Mouse (Mus musculus): ENCODE data around the gene Rnf152. TPM values are rescaled to one million over a fixed set of nuclear protein-coding genes. Genes with fewer than 3 reads are reported as not detected.

Rnf152 gene
- total RNA-seq, 2 experiments from 2014 or later: 2.0 to 2.5 TPM

- no peak for DNase-seq (ENCODE audit: low spot score in 2 of 2)
Measured at GRCm38 (mm10) chr1:105314010-105314800, 42.3 kb downstream of the Rnf152 start.

DNA sequence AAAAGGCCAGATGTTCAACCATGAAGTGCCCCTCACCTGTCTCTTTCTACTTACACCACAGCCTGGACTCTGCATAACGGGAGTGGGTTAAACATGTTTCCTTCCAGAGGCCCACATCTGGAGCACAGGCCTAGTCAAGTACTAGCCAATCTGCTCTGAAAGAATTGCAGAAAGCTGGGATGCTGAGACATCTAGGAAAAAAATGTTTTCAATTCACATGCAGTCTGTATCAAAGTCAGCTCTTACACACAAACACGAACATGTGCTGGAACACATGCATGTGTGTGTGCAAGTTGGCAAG lies 44.0 kb downstream of the Rnf152 start:
- no peak for DNase-seq (ENCODE audit: low spot score in 2 of 2)

GRCm38 (mm10) chr1:105311899-105312600 lies 44.5 kb downstream of the Rnf152 start:
- no peak for DNase-seq (ENCODE audit: low spot score in 2 of 2)

DNA sequence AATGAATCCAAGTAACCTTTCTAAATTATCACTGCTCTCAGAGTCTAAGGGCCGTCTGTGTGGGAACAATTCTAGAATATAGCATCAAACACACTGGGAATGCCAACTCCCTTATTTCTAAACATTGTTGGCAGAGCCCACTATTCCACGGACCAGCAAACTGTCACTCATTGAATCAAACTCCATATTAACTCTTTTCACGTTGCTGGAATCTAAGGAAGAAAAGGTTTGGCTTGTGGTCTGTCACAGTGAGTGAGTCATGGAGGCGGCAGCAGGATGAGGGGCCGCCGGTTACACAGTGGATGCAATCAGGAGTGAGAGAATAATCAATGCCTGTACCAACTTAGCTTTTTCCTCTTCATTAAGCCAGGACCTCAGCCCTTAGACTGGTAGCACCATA lies 54.3 kb downstream of the Rnf152 start:
- no peak for DNase-seq (ENCODE audit: low spot score in 2 of 2)

- DNase-seq (ENCODE audit: low spot score in 2 of 2): no peak
Measured at GRCm38 (mm10) chr1:105301764-105302163, 54.7 kb downstream of the Rnf152 start.

DNA sequence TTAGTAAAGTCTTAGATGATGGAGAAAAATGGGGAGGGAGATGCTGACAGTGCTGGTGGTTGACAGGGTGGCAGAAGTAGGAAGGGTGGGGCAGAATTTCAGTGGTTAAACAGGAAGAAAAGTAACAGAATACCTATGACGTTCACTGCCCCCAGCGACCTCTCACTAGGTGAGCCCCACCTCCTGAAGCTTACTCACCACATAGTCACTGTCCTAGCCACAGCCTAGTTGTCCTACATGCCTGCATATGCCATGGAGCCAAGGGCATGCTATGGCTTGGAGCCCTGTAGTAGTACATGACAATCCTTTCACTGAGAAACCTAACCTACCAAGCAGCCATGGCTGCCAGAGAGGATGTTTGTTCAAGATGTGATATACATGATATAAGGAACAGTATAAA lies 64.7 kb downstream of the Rnf152 start:
- DNase-seq (ENCODE audit: low spot score in 2 of 2): no peak

DNA sequence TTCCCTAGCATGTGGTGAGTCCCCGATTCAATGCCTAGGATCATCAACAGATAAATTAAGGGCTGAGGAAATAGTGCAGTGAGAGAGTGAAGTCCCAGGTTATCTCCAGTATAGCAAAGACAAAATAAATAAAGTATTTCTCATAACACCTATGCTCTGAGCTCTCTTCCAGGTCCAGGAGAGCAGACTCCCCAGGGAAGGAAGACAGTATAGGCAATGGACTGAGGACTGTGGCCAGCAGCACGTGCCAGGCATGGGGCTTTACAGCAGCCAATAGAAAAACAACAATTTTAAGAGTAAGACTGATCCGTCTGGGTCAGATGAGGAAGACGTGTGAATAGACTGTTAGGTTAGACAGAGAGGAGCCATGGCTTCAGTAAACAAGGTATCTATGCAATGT lies 69.0 kb downstream of the Rnf152 start:
- DNase-seq (ENCODE audit: low spot score in 2 of 2): no peak

GRCm38 (mm10) chr1:105286906-105287305 lies 69.6 kb downstream of the Rnf152 start:
- no peak for DNase-seq (ENCODE audit: low spot score in 2 of 2)

- DNase-seq (ENCODE audit: low spot score in 2 of 2): no peak
Measured at GRCm38 (mm10) chr1:105285001-105285400, 71.5 kb downstream of the Rnf152 start.

DNA sequence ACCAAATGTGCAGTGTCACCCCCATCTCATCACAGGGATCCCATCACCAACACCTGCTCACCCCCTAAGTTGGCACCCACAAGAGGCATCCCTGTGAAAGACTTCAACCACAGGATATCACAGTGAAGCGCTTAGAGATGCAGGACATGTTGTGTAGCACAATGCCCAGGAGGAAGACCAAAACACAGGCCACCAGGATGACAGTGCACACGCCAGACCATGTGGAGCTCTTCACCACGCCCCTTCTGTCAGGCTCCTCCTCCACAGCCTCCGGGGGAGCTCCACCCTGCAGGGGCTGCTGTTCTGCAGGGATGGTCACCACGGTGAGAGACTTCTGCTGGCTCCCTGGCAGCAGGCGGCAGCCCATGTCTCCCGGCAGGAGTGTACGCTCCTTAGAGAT lies 72.4 kb downstream of the Rnf152 start:
- DNase-seq (ENCODE audit: low spot score in 2 of 2): no peak

DNA sequence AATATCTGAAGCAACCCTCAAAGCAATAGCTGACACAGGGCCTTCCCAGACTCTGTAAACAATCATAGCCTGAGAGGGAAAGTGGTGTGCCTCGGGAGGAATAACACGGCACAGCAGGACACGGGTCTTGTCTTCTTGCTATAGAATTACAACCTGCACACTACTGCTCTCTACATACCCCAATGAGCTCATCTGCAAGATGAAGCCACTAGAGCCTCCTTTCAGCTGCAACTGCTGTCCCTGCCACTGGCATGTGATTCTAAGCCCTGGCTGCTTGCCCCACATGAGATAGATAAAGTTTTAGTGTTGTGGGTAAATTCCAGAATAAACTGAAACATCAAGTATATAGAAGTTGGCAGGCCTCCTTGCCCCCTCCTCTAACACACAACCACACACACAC lies 75.2 kb downstream of the Rnf152 start:
- no peak for DNase-seq (ENCODE audit: low spot score in 2 of 2)

- DNase-seq (ENCODE audit: low spot score in 2 of 2): no peak
Measured at GRCm38 (mm10) chr1:105280160-105280559, 76.3 kb downstream of the Rnf152 start.

- DNase-seq (ENCODE audit: low spot score in 2 of 2): no peak
Measured at GRCm38 (mm10) chr1:105274500-105275194, 81.9 kb downstream of the Rnf152 start.

- DNase-seq (ENCODE audit: low spot score in 2 of 2): no peak
Measured at GRCm38 (mm10) chr1:105271104-105271503, 85.4 kb downstream of the Rnf152 start.

DNA sequence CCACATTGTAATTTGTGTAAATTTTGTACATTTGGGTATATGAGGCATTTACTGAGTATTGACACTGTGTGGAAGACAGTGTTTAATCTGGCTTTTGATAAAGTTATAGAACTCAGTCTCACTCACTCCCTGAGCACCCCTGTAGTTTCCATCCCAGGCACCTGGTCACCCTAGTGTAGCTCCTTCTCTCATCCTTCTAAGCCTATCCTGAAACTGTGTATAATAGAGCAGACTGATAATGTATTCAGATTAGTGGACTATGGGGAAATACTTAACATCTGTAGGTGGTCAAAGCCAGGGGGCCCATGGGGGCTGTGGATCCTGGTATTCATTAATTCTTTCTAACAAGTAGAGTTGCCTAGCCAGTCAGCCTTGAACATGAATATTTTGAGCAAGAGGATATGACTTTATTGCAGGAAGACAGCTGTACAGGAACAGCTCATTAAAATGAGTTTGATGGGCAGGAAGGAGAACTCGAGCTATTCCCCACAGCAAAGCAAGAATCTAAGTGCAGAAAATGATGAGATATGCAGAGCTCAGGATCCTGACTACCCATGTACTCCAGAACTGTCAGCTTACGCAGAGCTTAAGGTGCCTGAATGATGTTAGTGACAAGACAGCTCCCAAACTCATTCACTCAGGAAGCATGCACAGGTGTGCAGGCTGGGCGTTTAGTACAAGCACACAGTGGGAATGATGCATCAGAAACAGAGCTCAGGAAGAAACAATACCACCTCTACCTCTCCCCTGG lies 93.1 kb downstream of the Rnf152 start:
- DNase-seq (ENCODE audit: low spot score in 2 of 2): no peak

- DNase-seq (ENCODE audit: low spot score in 2 of 2): no peak
Measured at GRCm38 (mm10) chr1:105260200-105260599, 96.3 kb downstream of the Rnf152 start.

- DNase-seq (ENCODE audit: low spot score in 2 of 2): no peak
Measured at GRCm38 (mm10) chr1:105257199-105257598, 99.3 kb downstream of the Rnf152 start.

GRCm38 (mm10) chr1:105249190-105249589 lies 107.3 kb downstream of the Rnf152 start:
- no peak for DNase-seq (ENCODE audit: low spot score in 2 of 2)

DNA sequence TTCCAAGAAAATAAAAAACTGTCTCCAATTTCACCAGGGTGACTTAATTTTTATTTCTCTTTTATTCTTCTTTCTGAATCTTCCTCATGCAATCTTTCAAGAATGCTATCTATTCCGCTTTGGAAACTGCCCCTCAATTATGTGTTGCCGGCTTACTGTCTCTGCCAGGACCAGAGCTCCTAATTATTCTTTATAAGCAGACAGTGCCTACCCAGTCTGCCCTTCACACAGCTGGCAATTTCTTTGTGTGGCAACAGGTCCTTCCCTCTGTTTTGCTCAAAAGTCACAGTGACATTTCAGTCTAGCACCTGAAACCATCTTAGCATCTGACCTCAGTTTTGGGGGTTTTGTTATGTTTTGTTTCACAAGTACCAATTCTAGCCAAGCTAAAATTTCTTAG lies 109.9 kb downstream of the Rnf152 start:
- DNase-seq (ENCODE audit: low spot score in 2 of 2): no peak

DNA sequence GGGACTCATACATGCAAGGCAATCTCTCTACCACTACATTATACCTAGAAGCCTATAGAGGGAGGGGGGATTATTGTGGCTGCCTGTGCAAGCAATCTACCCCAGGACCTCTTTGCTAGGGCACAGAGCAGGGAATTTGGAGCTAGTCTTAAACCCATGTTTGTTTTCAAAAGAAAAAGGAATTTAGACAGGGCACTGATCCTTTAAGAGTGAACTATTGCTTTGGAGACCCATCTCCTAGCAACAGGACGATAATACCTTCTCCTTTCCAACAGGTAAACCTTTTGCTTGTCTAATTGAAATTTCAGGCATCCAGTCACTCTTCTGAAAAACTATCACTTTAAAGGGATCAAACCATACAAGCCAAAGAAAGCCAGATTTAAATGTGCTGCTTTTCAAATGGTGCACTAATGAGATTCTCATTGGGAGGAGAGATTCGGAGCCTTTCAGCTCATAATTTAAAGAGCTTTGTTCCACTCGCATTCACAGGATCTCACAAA lies 110.4 kb downstream of the Rnf152 start:
- no peak for DNase-seq (ENCODE audit: low spot score in 2 of 2)

Data from adrenal gland, adult 18-20 months (tissue).